Mouse (Mus musculus): ENCODE measurements around the gene Stk11.

Stk11 gene

DNA sequence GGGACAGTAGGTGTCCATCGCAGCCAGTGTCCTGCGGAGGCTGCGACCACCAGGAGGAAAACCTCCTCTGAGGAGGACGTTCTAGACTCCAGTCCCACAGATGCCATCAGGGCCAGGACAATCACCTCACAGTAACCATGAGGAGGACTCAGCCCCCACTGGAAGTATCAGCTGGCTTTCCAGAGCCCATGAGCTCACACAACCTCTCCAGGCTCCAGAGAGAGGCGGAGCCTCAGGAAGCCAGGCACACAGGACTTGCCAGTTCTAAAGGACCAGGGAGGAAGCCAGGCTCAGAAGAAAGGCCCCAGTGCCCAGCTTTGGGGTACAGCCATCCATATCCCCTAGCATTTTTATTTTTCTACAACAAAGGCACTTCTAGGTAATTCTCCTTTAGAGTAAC is 20.1 kb upstream of the Stk11 start:
- ATAC-seq (ENCODE audit: low TSS enrichment): no peak

DNA sequence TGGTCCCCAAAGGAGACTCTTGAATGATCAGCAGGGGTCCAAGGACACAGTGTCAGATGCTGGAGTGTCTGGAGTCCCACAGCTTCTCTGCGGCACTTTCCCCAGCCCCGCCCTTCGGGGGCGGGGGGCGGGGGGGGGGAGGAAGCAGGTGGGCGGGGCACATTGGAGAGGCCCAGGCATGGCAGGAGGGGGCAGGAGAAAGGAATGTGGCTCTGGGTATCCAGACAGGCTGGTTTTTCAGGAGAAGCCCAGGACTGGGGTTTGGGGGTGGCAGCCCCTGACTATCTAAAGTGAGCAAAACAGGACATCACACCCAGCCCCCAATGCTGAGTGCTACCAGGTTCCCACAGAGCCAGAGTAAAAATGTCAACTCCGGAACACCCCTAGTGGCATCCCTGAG is 18.3 kb upstream of the Stk11 start:
- no peak for ATAC-seq (ENCODE audit: low TSS enrichment)

DNA sequence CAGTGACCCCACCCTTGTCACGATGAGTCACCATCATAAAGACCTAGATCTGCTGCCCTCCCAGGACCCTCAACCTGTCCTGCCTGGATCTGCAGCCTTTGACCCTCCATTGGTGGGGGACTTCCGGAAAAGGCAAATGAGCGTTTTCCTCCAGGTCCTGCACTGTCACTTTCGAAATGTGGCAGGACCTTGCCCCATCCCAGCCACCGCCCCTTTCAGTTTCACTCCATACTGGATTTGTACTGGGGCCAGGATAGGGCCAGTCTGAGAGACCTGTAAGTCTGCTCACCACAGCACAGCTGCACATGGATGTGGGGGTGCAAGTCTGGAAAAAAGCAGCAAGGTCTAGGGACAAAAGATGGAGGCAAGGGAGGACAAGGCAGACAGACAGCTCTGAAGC is 17.0 kb upstream of the Stk11 start:
- ATAC-seq (ENCODE audit: low TSS enrichment): no peak

DNA sequence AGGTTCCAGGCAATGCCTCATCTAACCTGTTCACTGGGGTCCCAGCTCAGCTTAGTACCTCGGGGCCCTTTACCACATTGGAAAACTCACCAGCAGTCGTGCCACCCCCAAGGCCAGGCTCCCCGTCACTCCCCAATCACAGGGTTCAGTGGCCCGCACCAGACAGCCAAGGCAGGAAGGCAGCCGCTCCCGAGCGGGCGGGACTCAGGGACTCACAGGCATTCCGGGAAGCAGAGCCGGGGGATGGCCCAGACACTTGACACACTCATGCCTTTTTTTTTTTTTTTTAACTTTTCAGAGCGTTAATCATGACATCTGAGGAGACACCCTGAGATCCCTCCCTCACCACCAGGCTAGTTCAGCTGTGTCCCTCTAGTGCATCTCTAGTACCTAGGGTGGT is 14.6 kb upstream of the Stk11 start:
- ATAC-seq (ENCODE audit: low TSS enrichment): no peak

DNA sequence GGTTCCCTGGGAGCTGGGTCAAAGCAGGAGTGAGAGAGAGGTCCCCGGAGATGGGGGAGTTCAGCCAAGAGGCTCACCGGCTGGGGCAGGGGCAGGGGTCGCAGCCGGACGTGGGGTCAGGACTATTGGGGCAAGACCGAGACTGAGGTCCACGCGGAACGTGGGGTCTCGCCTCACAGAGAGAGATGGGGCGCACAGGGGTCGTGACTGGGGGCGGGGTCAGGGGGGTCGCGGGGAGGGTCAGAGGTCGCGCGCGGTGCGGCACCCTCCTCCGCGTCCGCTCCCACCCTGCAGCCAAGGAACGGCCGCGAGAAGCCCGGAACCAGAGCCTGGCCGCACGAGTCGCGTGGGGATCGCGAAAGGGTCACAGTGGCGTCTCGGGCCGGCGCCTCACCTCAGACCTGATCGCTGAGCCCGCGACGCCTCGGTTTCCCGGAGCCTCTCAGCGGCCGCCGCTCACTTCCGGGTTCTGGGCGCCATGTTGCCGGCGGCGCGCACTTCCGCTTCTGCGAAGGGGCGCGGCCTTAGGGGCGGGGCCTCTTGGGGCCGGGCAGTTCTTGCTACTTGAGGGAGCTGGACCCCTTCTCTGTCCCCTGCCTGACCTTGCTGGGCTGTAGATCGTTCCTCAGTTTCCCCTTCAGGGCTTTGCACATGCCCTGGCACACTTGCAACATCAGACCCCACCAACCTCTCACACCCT is 13.2 kb upstream of the Stk11 start:
- peak; percentile 95 for ATAC-seq (ENCODE audit: low TSS enrichment)

DNA sequence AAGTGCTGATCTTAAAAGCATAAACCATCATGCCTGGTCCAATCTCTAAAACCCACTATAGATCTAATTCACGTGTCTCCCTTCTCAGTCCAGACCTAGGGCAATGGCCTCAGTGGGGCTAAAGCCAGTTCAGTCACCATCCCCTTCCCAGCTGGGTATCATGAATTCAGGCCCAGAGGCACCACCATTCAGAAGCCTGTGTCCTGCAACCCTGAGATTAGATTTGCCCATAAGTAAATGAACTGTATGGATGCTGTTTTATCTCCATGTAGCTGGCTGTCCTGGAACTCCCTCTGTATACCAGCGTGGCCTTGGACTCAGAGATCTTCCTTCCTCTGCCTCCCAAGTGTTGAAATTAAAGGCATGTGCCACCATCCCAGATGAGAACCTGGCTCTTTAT is 12.6 kb upstream of the Stk11 start:
- no peak for ATAC-seq (ENCODE audit: low TSS enrichment)

DNA sequence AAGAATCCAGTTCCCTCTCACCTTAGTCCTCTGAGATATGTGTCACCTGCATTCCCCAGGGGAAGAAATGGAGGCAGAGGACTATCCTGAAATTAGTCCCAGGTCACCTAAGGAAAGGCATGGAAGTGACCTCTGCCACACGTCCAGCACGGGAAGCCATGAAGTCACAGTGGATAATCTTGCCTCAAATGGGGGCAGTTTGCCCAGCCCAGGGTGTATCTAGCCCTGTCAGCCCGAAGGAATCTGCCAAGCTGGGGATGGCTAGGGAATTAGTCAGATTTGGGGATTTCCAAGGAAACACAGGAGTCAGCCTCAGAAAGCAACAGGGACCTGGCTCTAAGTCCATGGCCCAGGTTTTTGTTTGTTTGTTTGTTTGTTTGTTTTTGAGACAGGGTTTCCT is 11.4 kb upstream of the Stk11 start:
- ATAC-seq (ENCODE audit: low TSS enrichment): no peak

DNA sequence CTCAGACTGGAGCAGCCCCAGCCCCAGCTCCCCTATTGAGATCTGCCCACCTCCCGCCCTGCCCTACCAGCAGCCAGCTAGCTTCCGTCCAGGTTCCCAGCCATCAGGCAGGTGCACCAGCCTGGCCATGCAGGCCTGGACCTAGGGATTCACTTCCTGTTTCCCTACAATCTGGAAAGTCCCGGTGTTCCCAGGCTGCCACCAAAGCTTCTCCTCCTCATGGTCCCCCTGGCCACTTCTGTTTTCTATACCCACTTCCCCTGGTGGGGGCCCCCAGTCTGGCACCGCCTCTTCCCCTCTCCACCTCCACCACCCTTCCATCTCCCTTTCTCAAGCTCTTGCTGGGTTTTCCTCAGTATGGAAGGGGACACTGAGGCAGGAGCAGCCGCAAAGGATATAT is 10.1 kb upstream of the Stk11 start, which contains the start of gene Sbno2:
Gene Sbno2 (minus strand): TSS at position 112 of the 400 bp plus-strand sequence.
- ATAC-seq (ENCODE audit: low TSS enrichment): no peak

DNA sequence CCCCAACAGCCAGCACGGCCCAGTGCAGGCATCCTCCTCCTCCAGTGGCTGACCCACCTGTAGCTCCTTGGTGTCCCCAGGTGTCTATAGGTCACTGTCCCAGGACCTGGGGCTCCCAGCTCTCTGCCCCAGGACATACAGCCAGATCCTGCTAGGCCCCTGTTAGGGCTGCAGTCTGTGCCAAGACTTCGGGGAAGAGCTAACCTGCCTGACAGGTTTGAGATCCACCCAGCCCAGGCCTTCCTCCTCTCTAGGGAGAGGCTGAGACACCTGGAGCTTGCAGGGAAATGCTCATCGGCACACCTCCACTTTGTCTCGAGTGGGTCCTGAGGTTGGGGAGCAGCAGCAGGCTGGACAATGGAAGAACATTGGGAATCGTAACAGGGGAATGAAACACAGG is 9.7 kb upstream of the Stk11 start:
- no peak for ATAC-seq (ENCODE audit: low TSS enrichment)

DNA sequence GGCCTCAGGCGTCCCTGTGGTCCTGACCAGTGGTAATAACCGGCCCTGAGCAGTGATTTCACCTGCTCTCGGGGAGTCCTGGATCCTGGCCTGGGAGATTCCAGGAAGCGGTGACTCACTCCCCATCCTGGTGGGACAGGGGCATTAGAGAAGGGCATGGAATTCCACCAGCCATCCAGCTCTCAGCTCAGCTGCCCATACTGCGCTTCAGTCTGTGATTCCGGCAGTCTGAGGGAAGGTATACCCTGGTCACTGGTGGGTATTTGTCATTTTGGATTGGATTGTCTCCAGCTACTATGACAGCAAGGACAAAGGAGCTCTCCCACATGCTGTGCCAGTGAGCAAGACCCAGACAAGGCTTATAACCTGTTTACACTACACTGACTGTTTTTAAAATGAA is 7.9 kb upstream of the Stk11 start:
- ATAC-seq (ENCODE audit: low TSS enrichment): no peak

DNA sequence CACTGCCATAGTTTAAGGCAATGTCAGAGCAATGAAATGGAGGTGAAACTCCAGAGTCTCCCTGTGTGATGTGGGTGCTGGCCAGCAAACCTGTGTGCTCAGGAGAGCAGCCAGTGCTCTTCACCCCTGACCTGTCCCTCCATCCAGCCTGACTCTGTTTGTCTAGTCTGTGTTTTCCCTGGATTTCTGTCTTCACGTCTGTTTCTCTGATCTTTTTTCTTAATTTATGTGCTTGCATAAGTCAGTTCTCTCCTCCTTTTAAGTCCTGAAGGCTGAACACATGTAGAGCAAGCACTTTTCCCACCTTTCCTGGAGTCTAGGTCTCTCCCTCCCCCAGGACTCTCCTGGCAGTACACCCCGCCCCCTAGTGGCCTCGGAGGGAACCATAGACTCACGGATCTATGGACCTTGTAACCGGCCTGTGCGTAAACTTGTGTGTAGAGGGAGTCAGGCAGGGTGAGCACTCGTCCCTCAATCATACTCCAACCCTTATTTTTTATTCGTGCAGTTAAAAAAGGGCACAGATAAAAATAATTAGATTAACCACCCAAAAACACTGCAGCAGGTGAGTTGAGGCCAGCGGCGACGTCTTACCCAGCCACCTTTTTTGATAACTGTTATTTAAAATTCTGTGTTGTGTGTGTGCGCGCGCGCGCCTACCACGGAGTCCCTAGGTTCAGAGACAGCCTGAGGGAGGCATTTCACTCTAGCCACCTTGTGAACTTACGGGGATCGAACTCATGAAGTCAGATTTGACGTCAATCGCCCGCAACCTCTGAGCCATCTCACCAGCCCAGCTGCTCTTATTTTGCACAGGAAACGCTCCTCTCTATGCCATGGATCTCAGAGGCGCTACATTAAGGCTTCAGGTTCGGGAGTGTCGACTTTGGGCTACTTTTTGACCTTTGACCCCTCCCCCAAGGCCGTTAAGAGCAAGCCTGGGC is 990 bp upstream of the Stk11 start:
- ATAC-seq (ENCODE audit: low TSS enrichment): peak; percentile 46; the same call in 1 of the 2 replicates

DNA sequence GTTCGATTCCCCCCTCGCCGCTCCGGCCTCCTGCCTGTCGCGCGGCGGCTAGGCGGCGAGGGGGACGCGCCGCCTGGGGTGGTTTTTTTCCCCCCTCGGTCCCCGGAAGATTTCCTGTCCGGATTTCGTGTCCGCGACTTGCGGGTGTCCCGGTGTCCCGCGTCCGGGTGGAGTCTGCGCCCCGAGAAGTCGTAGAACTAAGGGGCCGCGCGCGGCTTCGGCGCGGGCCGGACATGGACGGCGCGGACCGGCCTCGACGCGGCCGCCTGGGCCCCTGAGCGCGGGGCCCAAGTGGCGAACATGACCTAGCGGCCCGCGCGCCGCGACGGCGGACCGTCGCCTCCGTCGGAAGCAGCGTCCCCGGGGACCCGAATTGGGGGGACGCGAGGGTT is 337 bp downstream of the Stk11 start:
- ATAC-seq (ENCODE audit: low TSS enrichment): no peak

DNA sequence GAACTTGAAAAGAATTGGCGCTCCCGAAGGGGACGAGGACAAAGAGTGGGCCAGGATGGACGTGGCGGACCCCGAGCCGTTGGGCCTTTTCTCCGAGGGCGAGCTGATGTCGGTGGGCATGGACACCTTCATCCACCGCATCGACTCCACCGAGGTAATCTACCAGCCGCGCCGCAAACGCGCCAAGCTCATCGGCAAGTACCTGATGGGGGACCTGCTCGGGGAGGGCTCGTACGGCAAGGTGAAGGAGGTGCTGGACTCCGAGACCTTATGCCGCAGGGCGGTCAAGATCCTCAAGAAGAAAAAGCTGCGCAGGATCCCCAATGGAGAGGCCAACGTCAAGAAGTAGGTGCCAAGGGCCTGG is 942 bp downstream of the Stk11 start:
- ATAC-seq (ENCODE audit: low TSS enrichment): no peak

DNA sequence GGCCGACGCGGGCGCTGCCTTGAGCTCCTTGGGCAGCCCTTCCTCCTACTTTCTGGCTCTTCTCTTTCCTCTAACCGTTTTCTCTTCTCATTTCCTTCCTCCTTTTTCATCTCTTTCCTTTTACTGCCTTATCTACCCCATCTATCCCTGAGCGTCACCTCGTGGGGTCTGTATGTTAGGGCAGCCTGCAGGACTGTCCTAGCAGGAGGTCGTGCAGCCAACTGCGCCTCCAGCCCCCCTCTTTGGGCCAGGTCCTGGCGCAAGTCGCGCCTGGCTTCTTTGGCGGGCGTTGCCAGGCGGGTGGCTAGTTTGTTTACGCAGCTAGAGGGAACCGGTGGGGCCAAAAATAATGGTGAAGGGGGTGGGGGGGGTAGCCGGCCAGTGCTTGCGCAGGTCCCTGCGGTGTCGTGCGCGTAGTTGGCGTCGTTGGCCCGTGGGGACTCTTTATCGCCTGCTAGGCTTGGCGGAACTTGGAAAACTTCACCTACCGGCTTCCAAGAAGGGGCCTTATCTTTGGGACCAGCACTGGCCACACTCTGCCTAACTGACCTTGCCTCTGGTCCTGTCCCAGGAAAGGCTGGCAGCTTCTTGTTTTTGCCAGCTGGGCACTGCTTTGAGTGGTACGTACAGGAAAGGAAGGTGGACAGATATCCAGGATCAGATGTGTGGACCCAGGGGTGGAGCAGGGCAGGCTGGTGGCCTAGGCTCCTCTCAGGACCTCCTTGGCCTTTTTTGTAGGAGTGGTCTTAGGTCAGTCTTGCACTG is 1.5 kb downstream of the Stk11 start:
- no peak for ATAC-seq (ENCODE audit: low TSS enrichment)

DNA sequence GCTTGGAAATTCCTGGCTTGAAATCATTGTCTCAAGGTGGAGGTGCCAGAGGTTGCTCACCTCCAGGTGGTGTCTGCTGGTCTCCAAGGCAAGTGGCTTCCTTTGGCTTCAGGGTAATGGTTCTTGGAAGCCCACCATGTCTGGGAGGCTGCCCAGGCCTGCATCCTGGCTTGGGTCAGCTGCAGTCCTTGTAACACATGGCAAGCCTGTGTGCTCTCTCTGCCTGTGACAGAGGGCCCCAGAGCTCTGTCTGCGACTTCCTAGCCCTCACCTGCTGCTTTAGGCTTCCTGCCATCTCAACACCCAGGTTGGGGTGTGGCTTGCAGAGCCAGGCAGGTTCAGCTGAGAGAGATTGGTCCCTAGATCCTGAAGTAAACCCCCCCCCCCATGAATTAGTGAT is 2.1 kb downstream of the Stk11 start:
- no peak for ATAC-seq (ENCODE audit: low TSS enrichment)

DNA sequence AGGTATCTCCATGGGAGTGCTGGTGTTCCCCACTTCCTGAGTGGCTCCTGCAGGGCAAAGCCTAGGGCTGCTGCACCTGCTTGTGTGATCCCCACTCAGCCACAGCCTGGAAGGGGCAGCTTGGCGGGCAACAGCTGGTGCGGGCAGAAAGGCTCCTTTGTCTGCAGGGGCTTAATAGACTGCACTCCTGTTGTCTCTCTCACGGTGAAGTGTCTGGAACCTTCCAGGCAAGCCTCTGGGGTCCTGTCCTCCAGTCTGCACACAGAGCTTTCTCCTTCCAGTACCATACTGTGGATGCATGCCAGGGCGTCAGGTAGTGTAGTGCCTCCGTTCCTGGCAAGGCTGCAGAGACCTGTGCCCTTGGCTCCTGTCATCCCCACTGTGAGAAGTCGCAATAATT is 2.9 kb downstream of the Stk11 start:
- ATAC-seq (ENCODE audit: low TSS enrichment): no peak

DNA sequence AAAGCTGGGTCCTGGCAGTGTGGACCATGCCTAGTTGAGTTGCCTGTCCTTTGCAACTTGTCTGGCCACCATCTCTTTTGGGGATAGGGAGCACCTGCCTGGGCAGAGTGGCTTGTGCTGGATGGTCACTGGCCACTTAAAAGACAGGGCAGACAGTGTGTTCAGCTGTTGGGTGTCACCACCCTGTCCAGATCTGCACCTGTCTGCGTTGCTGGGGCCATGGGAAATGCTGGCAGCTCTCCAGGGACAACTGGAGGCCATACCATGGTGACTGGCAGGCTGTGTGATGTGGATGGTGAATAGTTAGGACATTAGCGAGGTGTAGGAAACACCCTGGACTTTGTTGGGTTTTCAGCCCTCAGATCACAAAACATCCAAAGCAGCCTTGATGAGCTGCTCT is 4.5 kb downstream of the Stk11 start:
- no peak for ATAC-seq (ENCODE audit: low TSS enrichment)

DNA sequence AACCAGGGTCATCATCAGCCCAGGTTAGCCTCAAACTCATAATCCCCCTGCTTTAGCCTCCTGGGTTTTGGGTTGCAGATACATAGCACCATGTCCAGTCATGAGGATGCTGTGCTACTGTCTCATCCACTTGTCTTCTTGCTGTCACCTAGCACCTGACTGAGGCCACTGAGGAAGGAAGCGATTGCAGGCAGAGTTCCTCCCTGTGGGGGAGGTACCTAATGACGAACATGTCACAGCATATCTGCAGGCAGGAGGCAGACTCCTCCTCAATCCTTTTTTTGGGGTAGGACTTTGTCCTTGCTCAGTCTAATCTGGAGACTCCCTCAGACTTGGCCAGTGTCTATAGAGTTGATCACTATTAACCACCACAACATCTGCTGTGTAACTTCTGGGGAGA is 6.0 kb downstream of the Stk11 start:
- ATAC-seq (ENCODE audit: low TSS enrichment): no peak

DNA sequence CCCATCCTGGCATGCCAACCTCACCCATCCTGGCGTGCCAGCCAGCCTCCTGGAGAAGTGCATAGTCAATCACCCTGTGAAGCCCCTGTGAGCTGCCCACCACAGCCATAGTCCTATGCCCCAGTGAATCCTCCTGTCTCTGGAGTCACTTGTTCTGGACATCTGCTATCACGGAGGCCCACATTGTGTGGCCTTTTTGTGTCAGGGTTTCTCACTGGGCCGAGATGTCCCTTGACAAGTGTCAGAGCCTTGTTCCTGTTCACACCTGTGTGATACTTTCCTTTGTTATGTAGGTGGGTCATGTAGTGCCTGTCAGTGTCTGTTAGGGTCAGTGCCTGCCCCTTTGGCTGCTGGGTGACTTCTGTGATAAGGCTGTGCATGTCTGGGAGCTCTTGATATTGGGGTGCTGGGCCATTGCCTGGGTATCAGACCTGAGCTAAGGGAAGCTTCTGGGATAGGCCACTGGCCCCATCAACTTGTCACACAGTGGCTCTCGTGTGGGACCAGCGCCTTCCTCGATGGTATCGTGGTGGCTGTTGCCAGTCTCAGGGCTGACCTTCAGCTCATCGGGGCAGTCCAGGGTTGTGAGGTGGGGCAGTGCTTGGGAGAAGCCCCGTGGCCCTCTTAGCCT is 8.4 kb downstream of the Stk11 start:
- ATAC-seq (ENCODE audit: low TSS enrichment): no peak

DNA sequence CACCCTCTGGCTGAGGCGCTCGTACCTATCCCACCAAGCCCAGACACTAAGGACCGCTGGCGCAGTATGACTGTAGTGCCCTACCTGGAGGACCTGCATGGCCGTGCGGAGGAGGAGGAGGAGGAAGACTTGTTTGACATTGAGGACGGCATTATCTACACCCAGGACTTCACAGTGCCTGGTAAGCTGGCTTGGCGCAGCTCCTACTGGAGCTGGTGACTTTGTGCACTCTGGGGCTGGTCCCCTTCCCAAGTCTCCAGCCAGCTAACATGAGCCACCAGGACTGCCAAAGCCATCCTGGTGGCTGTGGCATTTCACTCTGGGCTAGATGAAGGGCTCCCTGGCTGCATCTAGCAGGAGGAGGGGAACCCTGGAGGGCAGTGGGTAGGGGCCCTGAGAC is 12.3 kb downstream of the Stk11 start:
- ATAC-seq (ENCODE audit: low TSS enrichment): no peak

DNA sequence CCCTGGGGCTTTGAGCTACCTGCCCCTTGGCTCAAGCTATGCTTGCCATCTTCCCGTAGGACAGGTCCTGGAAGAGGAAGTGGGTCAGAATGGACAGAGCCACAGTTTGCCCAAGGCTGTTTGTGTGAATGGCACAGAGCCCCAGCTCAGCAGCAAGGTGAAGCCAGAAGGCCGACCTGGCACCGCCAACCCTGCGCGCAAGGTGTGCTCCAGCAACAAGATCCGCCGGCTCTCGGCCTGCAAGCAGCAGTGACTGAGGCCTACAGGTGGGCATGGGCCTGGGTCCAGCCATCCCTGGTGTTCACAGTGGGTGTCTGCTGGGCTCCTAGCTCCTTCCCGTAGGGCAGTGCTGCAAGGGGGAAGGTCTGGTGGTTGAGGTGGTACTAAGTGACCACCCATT is 14.2 kb downstream of the Stk11 start:
- no peak for ATAC-seq (ENCODE audit: low TSS enrichment)

DNA sequence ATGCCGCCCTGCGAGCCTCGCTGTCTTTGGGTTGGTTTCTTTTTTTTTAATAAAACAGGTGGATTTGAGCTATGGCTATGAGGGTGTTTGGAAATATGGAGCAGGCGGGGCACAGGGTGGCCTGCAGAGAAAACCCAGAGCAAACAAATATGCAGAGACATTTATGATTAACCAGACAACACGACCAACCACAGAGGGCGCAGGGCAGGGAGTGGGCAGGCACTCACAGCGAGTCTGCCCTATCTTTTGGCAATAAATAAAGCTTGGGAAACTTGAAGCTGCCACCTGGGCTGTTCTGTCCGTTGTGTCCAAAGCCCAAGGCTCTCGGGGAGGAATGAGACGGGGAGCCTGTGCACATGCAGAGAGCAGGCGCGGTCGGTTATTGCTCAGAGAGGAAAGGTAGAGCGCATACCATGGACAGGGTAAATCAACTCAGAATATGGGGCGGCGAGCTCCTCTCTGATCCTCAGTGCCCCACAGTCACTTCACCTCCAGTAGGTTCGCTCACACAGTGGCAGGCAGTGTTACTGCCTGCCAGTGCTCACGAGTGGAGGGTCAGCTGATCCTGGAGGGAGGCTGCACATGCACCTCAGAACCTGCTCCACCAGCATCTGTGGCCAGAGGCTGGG is 14.9 kb downstream of the Stk11 start:
- ATAC-seq (ENCODE audit: low TSS enrichment): 0 out of 2 replicates have a peak, but pooled peaks have one; percentile 4
